Mouse (Mus musculus): ENCODE results near the gene Rmi2. TPM values are rescaled to one million over a fixed set of nuclear protein-coding genes. Genes with fewer than 3 reads are reported as not detected.
"Not testable (repeated sequence)": the region's sequence is repeated elsewhere in the genome, so short reads cannot be mapped to it uniquely, and the experiment has no call there.

Rmi2 gene
- polyA plus RNA-seq, 1 experiment from 2014 or later = 5.0 TPM

- Histone ChIP-seq H3K27me3 (ENCODE audit: control insufficient read depth, insufficient read depth, low read length) (no peaks in the 10 kb centered on the region), H3K4me2 (ENCODE audit: low read depth, low read length, severe bottlenecking) (no peak within 1 kb of the TSS), H3K36me3 (ENCODE audit: control insufficient read depth, insufficient read depth, low read length) (no peaks in the 10 kb centered on the region), H3K27ac (ENCODE audit: low read depth, low read length) (no peak within 1 kb of the TSS), H3K4me3 (ENCODE audit: low read depth, low read length) (no peak within 1 kb of the TSS), H3K9me3 (ENCODE audit: control insufficient read depth, low read length) (no peaks in the 10 kb centered on the region), H3K9ac (ENCODE audit: low read length) (no peak within 1 kb of the TSS), H3K4me1 (replicated peaks; ENCODE audit: control insufficient read depth, insufficient read depth, low read length) (no peaks in the 10 kb centered on the region)
- WGBS = 75% methylated on average over 6 of the region's 6 CpGs
- no peak for ATAC-seq (replicated peaks; ENCODE audit: low FRiP score)
- DNase-seq (ENCODE audit: low spot score) = no peak
Observed at GRCm38 (mm10) chr16:10796034-10796433, 38.8 kb upstream of the Rmi2 start, which contains the start of gene Prm2. TSS of gene Prm2 (minus strand) at chr16:10796134.

DNA sequence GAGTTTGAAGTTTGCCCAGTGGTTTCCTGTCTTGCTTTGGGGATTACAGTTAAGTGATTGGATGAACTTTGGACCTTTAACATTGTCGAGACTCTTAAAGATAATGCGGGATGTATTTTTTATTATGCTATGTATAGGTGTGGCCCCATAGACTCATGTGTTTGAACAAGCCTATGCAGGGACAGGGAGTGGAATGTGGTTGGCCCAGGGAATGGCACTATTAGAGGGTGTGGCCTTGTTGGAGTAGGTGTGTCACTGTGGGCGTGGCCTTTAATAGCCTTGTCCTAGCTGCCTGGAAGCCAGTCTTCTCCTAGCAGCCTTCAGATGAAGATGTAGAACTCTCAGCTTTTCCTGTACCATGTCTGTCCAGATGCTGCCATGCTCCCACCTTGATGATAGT is 32.4 kb upstream of the Rmi2 start:
- not testable (repeated sequence) for ATAC-seq (replicated peaks; ENCODE audit: low FRiP score); H3K9me3 ChIP-seq (ENCODE audit: control insufficient read depth, low read length); DNase-seq (ENCODE audit: low spot score); H3K27me3 ChIP-seq (ENCODE audit: control insufficient read depth, insufficient read depth, low read length); H3K4me3 ChIP-seq (ENCODE audit: low read depth, low read length); H3K4me1 ChIP-seq (replicated peaks; ENCODE audit: control insufficient read depth, insufficient read depth, low read length); H3K27ac ChIP-seq (ENCODE audit: low read depth, low read length); H3K9ac ChIP-seq (ENCODE audit: low read length); H3K4me2 ChIP-seq (ENCODE audit: low read depth, low read length, severe bottlenecking); H3K36me3 ChIP-seq (ENCODE audit: control insufficient read depth, insufficient read depth, low read length)
- WGBS = 91% methylated on average over 3 of the region's 3 CpGs

- Histone ChIP-seq H3K4me3 (ENCODE audit: low read depth, low read length) (no peak within 1 kb of the TSS), H3K27ac (ENCODE audit: low read depth, low read length) (no peak within 1 kb of the TSS), H3K36me3 (ENCODE audit: control insufficient read depth, insufficient read depth, low read length) (no peaks in the 10 kb centered on the region), H3K9ac (ENCODE audit: low read length) (no peak within 1 kb of the TSS), H3K4me2 (ENCODE audit: low read depth, low read length, severe bottlenecking) (no peak within 1 kb of the TSS), H3K27me3 (ENCODE audit: control insufficient read depth, insufficient read depth, low read length) (no peaks in the 10 kb centered on the region), H3K9me3 (ENCODE audit: control insufficient read depth, low read length) (no peaks in the 10 kb centered on the region), H3K4me1 (replicated peaks; ENCODE audit: control insufficient read depth, insufficient read depth, low read length) (no peaks in the 10 kb centered on the region)
- no peak for ATAC-seq (replicated peaks; ENCODE audit: low FRiP score)
- 83% methylated on average over 10 of the region's 10 CpGs for WGBS
- no peak for DNase-seq (ENCODE audit: low spot score)
Observed at GRCm38 (mm10) chr16:10805789-10806527, 28.9 kb upstream of the Rmi2 start, which contains the start of gene Prm1. TSS of gene Prm1 (minus strand) at chr16:10805839.

GRCm38 (mm10) chr16:10810376-10810775 is 24.5 kb upstream of the Rmi2 start:
- Histone ChIP-seq H3K4me2 (ENCODE audit: low read depth, low read length, severe bottlenecking) (no peak overlapping the region), H3K9me3 (ENCODE audit: control insufficient read depth, low read length) (no peaks in the 10 kb centered on the region), H3K4me3 (ENCODE audit: low read depth, low read length) (no peak overlapping the region), H3K9ac (ENCODE audit: low read length) (no peak overlapping the region), H3K27ac (ENCODE audit: low read depth, low read length) (no peak overlapping the region), H3K4me1 (replicated peaks; ENCODE audit: control insufficient read depth, insufficient read depth, low read length) (no peaks in the 10 kb centered on the region), H3K36me3 (ENCODE audit: control insufficient read depth, insufficient read depth, low read length) (no peaks in the 10 kb centered on the region), H3K27me3 (ENCODE audit: control insufficient read depth, insufficient read depth, low read length) (no peaks in the 10 kb centered on the region)
- ATAC-seq (replicated peaks; ENCODE audit: low FRiP score) (no peak), DNase-seq (ENCODE audit: low spot score) (no peak)
- WGBS = 93% methylated on average over 1 of the region's 1 CpGs

DNA sequence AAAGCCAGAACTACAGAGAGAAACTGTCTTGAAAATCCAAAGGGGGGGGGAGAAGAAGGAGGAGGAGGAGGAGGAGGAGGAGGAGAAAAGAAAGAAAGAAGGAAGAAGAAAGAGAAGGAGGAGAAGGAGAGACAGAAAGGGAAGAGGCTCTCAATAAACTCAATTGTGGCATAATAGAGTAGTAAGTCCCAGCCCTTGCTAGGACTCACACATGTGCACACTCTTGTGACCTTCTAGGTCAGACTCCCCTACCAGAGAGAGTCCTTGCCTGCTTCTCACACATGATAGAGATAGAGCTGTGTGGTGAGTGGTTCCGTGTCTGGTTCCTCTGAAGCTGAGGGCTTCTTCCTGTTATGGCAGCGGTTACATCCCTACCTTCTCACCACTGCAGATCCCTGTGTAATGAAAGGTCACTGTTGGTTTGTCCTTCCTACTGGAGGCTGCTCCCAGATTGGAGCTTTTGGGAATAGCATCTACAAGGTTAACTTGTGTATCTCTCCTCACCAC is 21.9 kb upstream of the Rmi2 start, which contains the start of gene Gm11172:
Gene Gm11172 (plus strand): TSS at position 51 of the 507 bp plus-strand sequence.
- 95% methylated on average over 2 of the region's 2 CpGs for WGBS
- Histone ChIP-seq H3K4me2 (ENCODE audit: low read depth, low read length, severe bottlenecking) (no peak within 1 kb of the TSS), H3K9ac (ENCODE audit: low read length) (no peak within 1 kb of the TSS), H3K4me1 (replicated peaks; ENCODE audit: control insufficient read depth, insufficient read depth, low read length) (no peaks in the 10 kb centered on the region), H3K9me3 (ENCODE audit: control insufficient read depth, low read length) (no peaks in the 10 kb centered on the region), H3K4me3 (ENCODE audit: low read depth, low read length) (no peak within 1 kb of the TSS), H3K36me3 (ENCODE audit: control insufficient read depth, insufficient read depth, low read length) (no peaks in the 10 kb centered on the region), H3K27ac (ENCODE audit: low read depth, low read length) (no peak within 1 kb of the TSS), H3K27me3 (ENCODE audit: control insufficient read depth, insufficient read depth, low read length) (no peaks in the 10 kb centered on the region)
- no peak for DNase-seq (ENCODE audit: low spot score)
- no peak for ATAC-seq (replicated peaks; ENCODE audit: low FRiP score)

DNA sequence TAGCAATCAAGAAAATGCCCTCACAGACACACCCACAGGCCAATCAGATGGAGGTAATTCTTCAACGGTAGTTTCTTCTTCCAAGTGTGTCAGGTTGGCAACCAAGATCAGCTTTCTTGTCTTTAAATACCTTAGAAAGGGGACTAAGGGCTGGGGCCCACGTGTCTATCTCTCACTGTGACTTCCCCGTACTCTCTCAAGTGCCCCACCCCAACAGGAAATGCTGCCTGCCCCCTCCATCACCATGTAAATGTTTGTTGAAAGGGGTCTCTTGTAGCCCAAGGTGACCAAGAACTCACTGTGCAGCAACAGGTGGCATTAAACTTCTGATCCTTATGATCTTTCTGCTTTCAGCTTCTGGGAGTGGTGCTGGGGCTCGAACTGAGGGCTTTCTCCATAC is 21.1 kb upstream of the Rmi2 start:
- ATAC-seq (replicated peaks; ENCODE audit: low FRiP score) (no peak), DNase-seq (ENCODE audit: low spot score) (no peak)
- Histone ChIP-seq H3K27ac (ENCODE audit: low read depth, low read length) (no peak overlapping the region), H3K4me3 (ENCODE audit: low read depth, low read length) (no peak overlapping the region), H3K4me1 (replicated peaks; ENCODE audit: control insufficient read depth, insufficient read depth, low read length) (no peaks in the 10 kb centered on the region), H3K9ac (ENCODE audit: low read length) (no peak overlapping the region), H3K9me3 (ENCODE audit: control insufficient read depth, low read length) (no peaks in the 10 kb centered on the region), H3K27me3 (ENCODE audit: control insufficient read depth, insufficient read depth, low read length) (no peaks in the 10 kb centered on the region), H3K36me3 (ENCODE audit: control insufficient read depth, insufficient read depth, low read length) (no peaks in the 10 kb centered on the region), H3K4me2 (ENCODE audit: low read depth, low read length, severe bottlenecking) (no peak overlapping the region)
- WGBS = 80% methylated on average over 4 of the region's 4 CpGs

DNA sequence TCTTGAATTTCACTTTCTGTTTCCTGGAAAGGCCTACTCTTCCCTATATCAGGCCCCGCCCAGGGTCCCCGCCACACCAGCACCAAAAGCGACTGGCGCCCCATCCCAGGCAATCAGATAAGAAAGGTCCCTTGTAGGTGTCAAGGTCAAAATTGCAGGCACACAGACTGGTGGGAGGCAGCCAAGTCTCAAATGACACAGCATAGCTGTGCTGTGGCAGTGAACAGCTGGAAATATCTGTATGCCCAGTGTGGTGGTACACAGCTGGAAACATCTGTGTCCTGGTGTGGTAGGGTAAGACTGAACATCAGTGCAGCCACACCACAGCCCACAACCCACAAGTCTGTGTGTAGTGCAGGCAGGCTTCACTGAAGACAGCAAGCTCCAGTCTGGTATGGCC is 20.0 kb upstream of the Rmi2 start:
- DNase-seq (ENCODE audit: low spot score) (no peak), ATAC-seq (replicated peaks; ENCODE audit: low FRiP score) (no peak)
- Histone ChIP-seq H3K9me3 (ENCODE audit: control insufficient read depth, low read length) (no peaks in the 10 kb centered on the region), H3K4me3 (ENCODE audit: low read depth, low read length) (no peak overlapping the region), H3K9ac (ENCODE audit: low read length) (no peak overlapping the region), H3K4me1 (replicated peaks; ENCODE audit: control insufficient read depth, insufficient read depth, low read length) (no peaks in the 10 kb centered on the region), H3K27me3 (ENCODE audit: control insufficient read depth, insufficient read depth, low read length) (no peaks in the 10 kb centered on the region), H3K36me3 (ENCODE audit: control insufficient read depth, insufficient read depth, low read length) (no peaks in the 10 kb centered on the region), H3K4me2 (ENCODE audit: low read depth, low read length, severe bottlenecking) (no peak overlapping the region), H3K27ac (ENCODE audit: low read depth, low read length) (no peak overlapping the region)
- whole genome bisulfite sequencing = 93% methylated on average over 4 of the region's 4 CpGs

DNA sequence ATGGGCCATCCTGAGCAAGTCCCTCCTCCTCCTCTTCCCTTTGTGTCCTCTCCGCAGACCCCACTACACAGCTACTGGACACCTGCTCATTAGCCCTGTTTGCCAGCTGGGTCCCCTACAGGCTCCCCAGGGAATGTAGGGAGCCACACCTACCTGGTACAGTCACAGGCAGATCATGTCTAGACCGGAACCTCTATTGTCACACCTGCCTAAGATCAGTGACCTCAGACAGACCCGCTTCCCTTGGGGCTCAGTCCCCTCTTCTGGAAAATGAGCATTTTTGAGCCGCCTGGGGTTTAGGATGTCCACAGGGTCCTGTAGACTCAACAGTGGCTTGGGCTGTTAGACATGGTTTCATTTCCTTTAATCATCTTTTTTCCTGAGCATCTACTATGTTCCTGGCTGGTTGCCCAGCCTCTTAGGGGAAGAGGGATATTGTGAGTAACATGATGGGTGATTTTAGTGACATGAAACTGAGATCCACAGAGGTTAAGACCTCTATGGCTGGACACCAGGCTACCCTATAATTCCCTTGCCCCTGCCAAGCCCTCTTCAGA is 16.2 kb upstream of the Rmi2 start:
- H3K4me1 ChIP-seq (replicated peaks; ENCODE audit: control insufficient read depth, insufficient read depth, low read length) = no peaks in the 10 kb centered on the region
- no peaks in the 10 kb centered on the region for H3K9me3 ChIP-seq (ENCODE audit: control insufficient read depth, low read length)
- H3K9ac ChIP-seq (ENCODE audit: low read length) = no peak overlapping the region
- no peaks in the 10 kb centered on the region for H3K27me3 ChIP-seq (ENCODE audit: control insufficient read depth, insufficient read depth, low read length)
- DNase-seq (ENCODE audit: low spot score) = no peak
- H3K27ac ChIP-seq (ENCODE audit: low read depth, low read length) = no peak overlapping the region
- ATAC-seq (replicated peaks; ENCODE audit: low FRiP score) = no peak
- 80% methylated on average over 4 of the region's 4 CpGs for WGBS
- no peaks in the 10 kb centered on the region for H3K36me3 ChIP-seq (ENCODE audit: control insufficient read depth, insufficient read depth, low read length)
- H3K4me3 ChIP-seq (ENCODE audit: low read depth, low read length) = no peak overlapping the region
- H3K4me2 ChIP-seq (ENCODE audit: low read depth, low read length, severe bottlenecking) = no peak overlapping the region

DNA sequence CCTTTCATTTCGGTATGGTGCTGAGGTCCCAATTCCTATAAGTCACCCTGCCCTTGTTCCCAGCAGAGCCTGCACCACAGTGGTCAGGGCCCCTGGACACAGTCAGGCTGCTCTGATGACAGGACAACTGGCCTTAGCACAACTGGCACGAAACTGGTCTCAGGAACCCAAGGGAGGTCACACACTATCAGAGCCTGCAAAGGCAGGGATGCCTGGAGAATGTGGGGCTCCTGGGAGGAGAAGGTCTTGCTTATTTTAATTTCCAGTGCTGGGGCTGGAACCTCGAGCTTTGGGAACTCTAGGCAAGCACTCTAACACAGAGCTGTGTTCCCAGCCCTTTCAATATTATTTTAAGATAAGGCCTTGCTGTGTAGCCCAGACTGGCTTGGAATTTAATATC is 14.9 kb upstream of the Rmi2 start:
- no peak overlapping the region for H3K4me3 ChIP-seq (ENCODE audit: low read depth, low read length)
- 74% methylated on average over 3 of the region's 3 CpGs for WGBS
- H3K27ac ChIP-seq (ENCODE audit: low read depth, low read length) = no peak overlapping the region
- no peaks in the 10 kb centered on the region for H3K27me3 ChIP-seq (ENCODE audit: control insufficient read depth, insufficient read depth, low read length)
- no peak overlapping the region for H3K4me2 ChIP-seq (ENCODE audit: low read depth, low read length, severe bottlenecking)
- ATAC-seq (replicated peaks; ENCODE audit: low FRiP score) (no peak), DNase-seq (ENCODE audit: low spot score) (no peak)
- H3K4me1 ChIP-seq (replicated peaks; ENCODE audit: control insufficient read depth, insufficient read depth, low read length) = no peaks in the 10 kb centered on the region
- no peaks in the 10 kb centered on the region for H3K9me3 ChIP-seq (ENCODE audit: control insufficient read depth, low read length)
- no peaks in the 10 kb centered on the region for H3K36me3 ChIP-seq (ENCODE audit: control insufficient read depth, insufficient read depth, low read length)
- no peak overlapping the region for H3K9ac ChIP-seq (ENCODE audit: low read length)
